Mouse (Mus musculus): ENCODE data around the gene Rcbtb2. TPM values are rescaled to one million over a fixed set of nuclear protein-coding genes. Genes with fewer than 3 reads are reported as not detected.

Gene Rcbtb2
- polyA plus RNA-seq, 1 experiment from 2014 or later, result 216 TPM

GRCm38 (mm10) chr14:73132731-73133130, 9.9 kb downstream of the Rcbtb2 start:
- Histone ChIP-seq H3K9me3 (ENCODE audit: control insufficient read depth, low read length) (no peaks in the 10 kb centered on the region), H3K27ac (replicated peaks; ENCODE audit: low read depth, low read length) (no peak overlapping the region), H3K4me3 (ENCODE audit: low read depth, low read length) (no peak overlapping the region), H3K4me2 (ENCODE audit: low read depth, severe bottlenecking) (no peak overlapping the region), H3K9ac (ENCODE audit: low read length) (no peak overlapping the region), H3K27me3 (ENCODE audit: control insufficient read depth, insufficient read depth, low read length) (no peaks in the 10 kb centered on the region), H3K4me1 (ENCODE audit: control insufficient read depth, insufficient read depth, low read length) (no peaks in the 10 kb centered on the region), H3K36me3 (ENCODE audit: control insufficient read depth, insufficient read depth, low read length) (no peaks in the 10 kb centered on the region)
- WGBS, result 75% methylated on average over 4 of the region's 4 CpGs
- DNase-seq (ENCODE audit: low spot score) (no peak), ATAC-seq (ENCODE audit: insufficient number of reproducible peaks, low FRiP score, low TSS enrichment, low read depth) (no peak)

GRCm38 (mm10) chr14:73137234-73137633, 14.4 kb downstream of the Rcbtb2 start:
- WGBS, result 81% methylated on average over 5 of the region's 5 CpGs
- Histone ChIP-seq H3K27ac (replicated peaks; ENCODE audit: low read depth, low read length) (no peak overlapping the region), H3K36me3 (ENCODE audit: control insufficient read depth, insufficient read depth, low read length) (no peaks in the 10 kb centered on the region), H3K9me3 (ENCODE audit: control insufficient read depth, low read length) (no peaks in the 10 kb centered on the region), H3K4me1 (ENCODE audit: control insufficient read depth, insufficient read depth, low read length) (no peaks in the 10 kb centered on the region), H3K9ac (ENCODE audit: low read length) (no peak overlapping the region), H3K27me3 (ENCODE audit: control insufficient read depth, insufficient read depth, low read length) (no peaks in the 10 kb centered on the region), H3K4me2 (ENCODE audit: low read depth, severe bottlenecking) (no peak overlapping the region), H3K4me3 (ENCODE audit: low read depth, low read length) (no peak overlapping the region)
- DNase-seq (ENCODE audit: low spot score) (no peak), ATAC-seq (ENCODE audit: insufficient number of reproducible peaks, low FRiP score, low TSS enrichment, low read depth) (no peak)

- ATAC-seq (ENCODE audit: insufficient number of reproducible peaks, low FRiP score, low TSS enrichment, low read depth) (no peak), DNase-seq (ENCODE audit: low spot score) (no peak)
- Histone ChIP-seq H3K4me3 (ENCODE audit: low read depth, low read length) (no peak overlapping the region), H3K27ac (replicated peaks; ENCODE audit: low read depth, low read length) (no peak overlapping the region), H3K4me1 (ENCODE audit: control insufficient read depth, insufficient read depth, low read length) (no peaks in the 10 kb centered on the region), H3K36me3 (ENCODE audit: control insufficient read depth, insufficient read depth, low read length) (no peaks in the 10 kb centered on the region), H3K27me3 (ENCODE audit: control insufficient read depth, insufficient read depth, low read length) (no peaks in the 10 kb centered on the region), H3K9me3 (ENCODE audit: control insufficient read depth, low read length) (no peaks in the 10 kb centered on the region), H3K4me2 (ENCODE audit: low read depth, severe bottlenecking) (no peak overlapping the region), H3K9ac (ENCODE audit: low read length) (no peak overlapping the region)
- WGBS, result 91% methylated on average over 7 of the region's 7 CpGs
These were observed 15.6 kb downstream of the Rcbtb2 start for GRCm38 (mm10) chr14:73138483-73138882.

- ATAC-seq (ENCODE audit: insufficient number of reproducible peaks, low FRiP score, low TSS enrichment, low read depth) (no peak), DNase-seq (ENCODE audit: low spot score) (no peak)
- Histone ChIP-seq H3K4me3 (ENCODE audit: low read depth, low read length) (no peak overlapping the region), H3K9me3 (ENCODE audit: control insufficient read depth, low read length) (no peaks in the 10 kb centered on the region), H3K36me3 (ENCODE audit: control insufficient read depth, insufficient read depth, low read length) (no peaks in the 10 kb centered on the region), H3K27me3 (ENCODE audit: control insufficient read depth, insufficient read depth, low read length) (no peaks in the 10 kb centered on the region), H3K27ac (replicated peaks; ENCODE audit: low read depth, low read length) (no peak overlapping the region), H3K9ac (ENCODE audit: low read length) (no peak overlapping the region), H3K4me2 (ENCODE audit: low read depth, severe bottlenecking) (no peak overlapping the region), H3K4me1 (ENCODE audit: control insufficient read depth, insufficient read depth, low read length) (peaks cover 9% of the 10 kb centered on the region)
- WGBS, result 79% methylated on average over 5 of the region's 5 CpGs
These were observed 17.0 kb downstream of the Rcbtb2 start for GRCm38 (mm10) chr14:73139866-73140265.

- H3K27ac ChIP-seq (replicated peaks; ENCODE audit: low read depth, low read length), result no peak overlapping the region
- no peaks in the 10 kb centered on the region for H3K36me3 ChIP-seq (ENCODE audit: control insufficient read depth, insufficient read depth, low read length)
- no peak overlapping the region for H3K4me3 ChIP-seq (ENCODE audit: low read depth, low read length)
- WGBS, result 85% methylated on average over 3 of the region's 3 CpGs
- no peak overlapping the region for H3K9ac ChIP-seq (ENCODE audit: low read length)
- H3K4me1 ChIP-seq (ENCODE audit: control insufficient read depth, insufficient read depth, low read length), result peaks cover 11% of the 10 kb centered on the region
- DNase-seq (ENCODE audit: low spot score) (no peak), ATAC-seq (ENCODE audit: insufficient number of reproducible peaks, low FRiP score, low TSS enrichment, low read depth) (no peak)
- H3K9me3 ChIP-seq (ENCODE audit: control insufficient read depth, low read length), result no peaks in the 10 kb centered on the region
- H3K4me2 ChIP-seq (ENCODE audit: low read depth, severe bottlenecking), result no peak overlapping the region; the same call in 1 of the 2 replicates
- H3K27me3 ChIP-seq (ENCODE audit: control insufficient read depth, insufficient read depth, low read length), result no peaks in the 10 kb centered on the region
These were observed 19.0 kb downstream of the Rcbtb2 start for GRCm38 (mm10) chr14:73141800-73142199.

- H3K27me3 ChIP-seq (ENCODE audit: control insufficient read depth, insufficient read depth, low read length), result no peaks in the 10 kb centered on the region
- no peak for DNase-seq (ENCODE audit: low spot score)
- peak overlapping the region; percentile 97 for H3K9ac ChIP-seq (ENCODE audit: low read length)
- H3K9me3 ChIP-seq (ENCODE audit: control insufficient read depth, low read length), result no peaks in the 10 kb centered on the region
- H3K4me1 ChIP-seq (ENCODE audit: control insufficient read depth, insufficient read depth, low read length), result peaks cover 11% of the 10 kb centered on the region
- peak overlapping the region; percentile 87 for H3K4me2 ChIP-seq (ENCODE audit: low read depth, severe bottlenecking)
- peak overlapping the region; percentile 48 for H3K4me3 ChIP-seq (ENCODE audit: low read depth, low read length)
- ATAC-seq (ENCODE audit: insufficient number of reproducible peaks, low FRiP score, low TSS enrichment, low read depth), result peak; percentile 46
- WGBS, result 0% methylated on average over 11 of the region's 11 CpGs
- H3K27ac ChIP-seq (replicated peaks; ENCODE audit: low read depth, low read length), result peak overlapping the region; percentile 99
- H3K36me3 ChIP-seq (ENCODE audit: control insufficient read depth, insufficient read depth, low read length), result no peaks in the 10 kb centered on the region
These were observed 19.6 kb downstream of the Rcbtb2 start for GRCm38 (mm10) chr14:73142421-73142895.

- Histone ChIP-seq H3K27me3 (ENCODE audit: control insufficient read depth, insufficient read depth, low read length) (no peaks in the 10 kb centered on the region), H3K4me3 (ENCODE audit: low read depth, low read length) (peak overlapping the region; percentile 48), H3K9ac (ENCODE audit: low read length) (peak overlapping the region; percentile 97), H3K4me2 (ENCODE audit: low read depth, severe bottlenecking) (peak overlapping the region; percentile 87), H3K4me1 (ENCODE audit: control insufficient read depth, insufficient read depth, low read length) (peaks cover 11% of the 10 kb centered on the region), H3K36me3 (ENCODE audit: control insufficient read depth, insufficient read depth, low read length) (no peaks in the 10 kb centered on the region), H3K9me3 (ENCODE audit: control insufficient read depth, low read length) (no peaks in the 10 kb centered on the region), H3K27ac (replicated peaks; ENCODE audit: low read depth, low read length) (peak overlapping the region; percentile 99)
- ATAC-seq (ENCODE audit: insufficient number of reproducible peaks, low FRiP score, low TSS enrichment, low read depth) (peak; percentile 91), DNase-seq (ENCODE audit: low spot score) (peak; percentile 87)
- under 1% methylated on average over 66 of the region's 88 CpGs for WGBS
These were observed 20.3 kb downstream of the Rcbtb2 start for GRCm38 (mm10) chr14:73142896-73143709.

- peaks cover 11% of the 10 kb centered on the region for H3K4me1 ChIP-seq (ENCODE audit: control insufficient read depth, insufficient read depth, low read length)
- H3K9me3 ChIP-seq (ENCODE audit: control insufficient read depth, low read length), result no peaks in the 10 kb centered on the region
- DNase-seq (ENCODE audit: low spot score), result no peak
- peak overlapping the region; percentile 87 for H3K4me2 ChIP-seq (ENCODE audit: low read depth, severe bottlenecking)
- ATAC-seq (ENCODE audit: insufficient number of reproducible peaks, low FRiP score, low TSS enrichment, low read depth), result peak; percentile 14; the same call in 1 of the 2 replicates
- WGBS, result 43% methylated on average over 25 of the region's 25 CpGs
- H3K9ac ChIP-seq (ENCODE audit: low read length), result peak overlapping the region; percentile 97
- no peaks in the 10 kb centered on the region for H3K36me3 ChIP-seq (ENCODE audit: control insufficient read depth, insufficient read depth, low read length)
- no peaks in the 10 kb centered on the region for H3K27me3 ChIP-seq (ENCODE audit: control insufficient read depth, insufficient read depth, low read length)
- H3K27ac ChIP-seq (replicated peaks; ENCODE audit: low read depth, low read length), result peak overlapping the region; percentile 99
- peak overlapping the region; percentile 48 for H3K4me3 ChIP-seq (ENCODE audit: low read depth, low read length)
These were observed 21.0 kb downstream of the Rcbtb2 start for GRCm38 (mm10) chr14:73143710-73144420.
